Mouse (Mus musculus): ENCODE measurements at regions not wholly inside any gene's neighbourhood (a gene's known extent, or its start where the extent isn't known, plus 50 kb on each side); places are given as distances from the start of the nearest gene placed in this dataset.

DNA sequence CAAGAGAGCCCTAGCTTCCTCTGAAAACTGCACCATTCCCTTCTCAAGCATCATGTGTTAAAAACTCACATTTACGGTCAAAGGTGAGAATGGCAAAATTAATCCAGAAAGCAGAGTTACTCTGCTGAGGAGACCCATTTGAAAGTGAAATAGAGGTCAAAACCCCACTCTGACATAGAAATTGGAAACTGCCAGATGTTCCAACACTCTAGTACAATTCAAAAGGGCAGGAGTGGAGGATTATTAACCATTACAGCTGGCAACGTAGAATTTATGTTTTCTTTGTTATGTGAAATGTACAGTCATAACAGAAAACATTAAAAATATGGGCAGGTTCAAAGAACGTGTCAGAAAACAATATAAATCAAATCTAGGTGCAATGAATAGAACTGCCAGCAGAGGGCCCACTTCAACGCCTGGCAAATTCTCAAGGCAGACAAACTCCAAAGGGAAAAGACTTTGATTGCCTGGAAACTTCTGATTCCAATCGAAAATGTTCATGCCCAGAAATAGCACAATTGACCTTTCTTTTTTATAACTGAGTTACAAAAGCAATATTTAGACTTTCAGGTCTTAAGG, 54.2 kb upstream of the Rfpl4b start:
- peak; percentile 73 for DNase-seq (ENCODE audit: low read depth)

DNA sequence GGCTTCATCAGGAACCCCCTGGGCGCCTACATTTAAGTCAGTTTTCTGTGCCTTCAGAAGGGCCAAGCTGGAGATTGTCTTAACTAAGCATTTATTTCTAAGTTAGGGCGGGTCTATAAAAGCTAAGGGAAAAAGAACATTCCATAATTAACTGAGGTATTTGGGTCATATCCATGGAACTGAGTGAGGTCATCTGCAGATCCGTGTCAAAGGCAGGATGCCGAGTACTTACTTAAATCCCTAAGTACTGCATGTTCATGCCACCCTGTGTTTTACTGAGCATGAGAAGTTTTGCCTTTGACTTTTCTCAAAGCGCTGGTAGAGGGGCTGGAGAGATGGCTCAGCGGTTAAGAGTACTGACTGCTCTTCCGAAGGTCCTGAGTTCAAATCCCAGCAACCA, 57.7 kb upstream of the Rfpl4b start:
- no peak for DNase-seq (ENCODE audit: low read depth)

DNA sequence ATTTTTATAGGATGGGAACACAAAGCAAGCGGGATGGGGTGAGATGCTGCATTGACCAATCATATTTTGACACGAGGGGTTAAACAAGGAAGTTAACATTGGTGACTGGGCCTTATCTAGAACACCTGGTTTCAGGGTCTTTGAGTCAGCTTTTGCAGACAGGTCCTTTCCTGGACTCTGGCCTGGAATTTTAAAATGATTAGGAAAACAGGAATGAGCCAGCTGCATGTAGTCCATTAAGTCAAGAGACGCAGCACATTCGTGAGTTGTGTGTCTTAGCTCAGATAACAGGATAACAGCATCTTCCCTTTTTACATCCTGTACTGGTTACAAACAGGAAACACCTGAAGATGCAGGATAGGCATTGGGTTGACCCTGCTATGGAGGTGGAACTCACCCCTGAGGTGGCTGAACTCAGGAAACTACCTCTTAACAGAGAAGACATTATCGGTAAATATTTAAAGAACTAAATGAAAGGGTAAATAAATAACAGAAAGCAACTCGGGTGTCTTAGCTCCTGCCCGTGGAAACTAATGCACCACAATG, 59.1 kb upstream of the Rfpl4b start:
- peak; percentile 41 for DNase-seq (ENCODE audit: low read depth)

DNA sequence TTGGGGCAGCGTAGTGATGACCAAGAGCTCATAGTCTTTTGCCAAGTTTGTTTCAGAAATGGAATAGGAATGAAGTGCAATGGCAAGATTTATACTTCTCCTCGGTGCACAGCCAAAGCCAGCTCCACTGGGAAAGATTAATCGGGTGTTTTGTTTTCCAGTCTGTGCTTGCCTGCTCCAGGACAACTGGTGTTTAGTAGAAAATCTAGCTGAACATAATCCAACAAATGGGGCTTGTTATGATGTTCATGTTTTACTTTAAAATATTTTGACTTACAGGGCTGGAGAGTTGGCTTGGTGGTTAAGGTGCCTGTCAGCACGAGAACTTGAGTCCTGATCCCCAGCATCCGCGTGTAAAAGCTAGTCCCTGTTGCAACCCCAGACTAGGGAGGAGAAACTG, 60.6 kb upstream of the Rfpl4b start:
- no peak for DNase-seq (ENCODE audit: low read depth)

DNA sequence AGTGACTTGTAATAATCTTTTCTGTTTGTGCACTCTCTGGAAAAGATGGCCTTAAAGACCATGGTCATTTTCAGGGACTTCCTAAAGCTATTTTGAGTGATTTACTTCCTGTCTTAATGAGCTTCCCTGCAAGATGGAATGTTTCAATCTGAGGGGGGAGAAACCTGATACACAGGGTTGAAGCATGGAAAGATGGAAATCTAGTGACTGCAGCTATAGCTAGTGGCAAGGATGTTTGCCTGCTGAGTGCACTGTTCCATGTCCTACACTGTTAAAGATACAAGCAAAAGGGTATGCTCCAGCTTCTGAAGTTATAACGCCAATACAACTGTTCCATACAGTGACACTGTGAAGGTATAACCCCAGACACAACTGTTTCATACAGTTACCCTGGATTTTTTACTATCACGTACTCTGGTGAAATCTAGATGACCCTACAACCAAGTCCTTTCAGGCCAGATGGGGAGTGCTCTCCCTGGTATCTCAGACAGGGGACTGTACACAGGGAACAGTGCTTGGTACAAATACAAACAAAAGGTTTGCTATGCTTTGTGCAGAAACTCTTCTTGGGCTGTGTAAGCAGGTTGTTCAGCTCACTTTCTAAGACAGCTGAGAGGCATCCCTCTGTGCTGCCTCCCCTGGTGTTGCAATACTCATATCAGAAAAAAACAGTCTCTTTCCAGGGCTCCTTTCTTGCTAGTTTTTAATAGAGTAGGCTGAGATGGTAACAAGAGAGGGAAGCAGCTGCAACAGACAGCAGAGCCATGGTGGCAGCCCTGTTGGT, 62.4 kb upstream of the Rfpl4b start:
- DNase-seq (ENCODE audit: low read depth): no peak

DNA sequence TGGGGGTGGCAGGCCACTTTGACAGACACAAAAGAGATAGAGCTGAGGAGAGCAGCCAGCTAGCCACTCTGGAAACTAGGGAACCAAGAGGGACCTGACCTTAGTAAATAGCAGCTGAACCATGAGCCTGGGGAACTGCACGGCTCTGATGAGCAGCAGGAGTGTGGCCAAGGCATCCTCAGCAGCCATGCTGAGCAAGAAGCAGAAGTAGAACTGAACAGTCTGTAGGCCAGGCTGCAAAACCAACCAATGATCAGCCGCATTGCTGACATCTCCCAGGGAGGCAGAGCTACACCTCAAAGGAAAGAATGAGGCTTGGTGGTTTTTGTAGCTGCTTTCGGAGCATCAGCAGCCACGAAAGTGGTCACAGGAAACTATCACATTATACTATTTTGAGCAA, 63.1 kb upstream of the Rfpl4b start:
- DNase-seq (ENCODE audit: low read depth): peak; percentile 71

DNA sequence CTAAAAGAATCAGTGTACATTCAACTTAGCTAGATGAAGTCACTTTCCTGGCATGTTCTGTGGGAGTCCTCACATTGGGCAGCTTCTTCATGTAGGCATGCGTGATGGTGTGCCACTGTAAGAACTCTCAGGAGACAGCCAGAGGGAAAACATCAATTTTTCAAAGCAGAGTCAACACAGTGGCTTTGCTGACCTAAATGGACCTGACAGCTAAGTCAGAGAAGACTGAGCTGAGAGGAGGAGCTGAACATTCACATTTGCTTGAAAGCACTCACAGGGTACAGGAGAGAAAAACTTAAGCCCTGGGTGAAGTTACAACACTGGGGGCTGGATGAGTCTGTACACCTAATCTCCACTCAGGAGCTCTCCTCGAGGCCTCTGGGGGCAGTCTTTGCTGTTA, 64.9 kb upstream of the Rfpl4b start:
- no peak for DNase-seq (ENCODE audit: low read depth)

DNA sequence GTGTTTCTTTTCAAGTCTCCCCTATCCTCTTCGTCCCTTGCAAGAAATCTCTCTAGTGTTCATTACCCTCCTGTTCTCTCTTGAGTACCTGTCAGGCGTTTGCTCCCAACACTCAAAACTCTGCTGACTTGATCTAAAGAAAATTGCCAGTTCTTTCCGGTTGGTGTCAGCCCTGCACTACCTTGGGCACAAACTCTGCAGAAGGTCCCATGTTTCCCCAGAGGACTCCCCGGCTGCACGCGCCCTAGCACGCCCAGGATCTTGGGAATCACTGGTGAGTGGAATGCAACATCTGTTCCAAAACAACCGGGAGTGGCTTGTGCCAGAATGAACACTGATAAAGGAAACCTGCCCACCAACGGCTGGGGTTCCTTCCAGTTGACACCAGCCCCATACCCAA, 66.3 kb upstream of the Rfpl4b start:
- DNase-seq (ENCODE audit: low read depth): no peak

DNA sequence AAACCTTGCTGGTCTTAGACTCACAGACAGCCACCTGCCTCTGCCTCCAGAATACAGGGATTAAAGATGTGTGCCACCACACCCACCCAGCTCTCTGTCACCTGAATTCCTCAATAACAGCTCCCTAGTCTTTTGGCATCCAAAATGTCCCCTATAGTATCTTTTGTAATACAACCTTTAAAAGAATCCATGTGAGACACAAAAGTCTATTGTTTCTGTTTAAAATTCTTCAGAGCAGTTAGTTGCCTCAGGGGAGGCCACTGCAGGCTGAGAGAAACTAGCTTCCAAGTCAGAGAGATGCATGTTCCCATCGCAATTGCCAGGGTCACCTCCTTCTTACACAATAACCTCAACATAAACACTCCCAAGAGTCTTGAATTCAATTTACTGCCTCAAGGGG, 70.6 kb upstream of the Lama4 start:
- no peak for DNase-seq (ENCODE audit: low read depth)

DNA sequence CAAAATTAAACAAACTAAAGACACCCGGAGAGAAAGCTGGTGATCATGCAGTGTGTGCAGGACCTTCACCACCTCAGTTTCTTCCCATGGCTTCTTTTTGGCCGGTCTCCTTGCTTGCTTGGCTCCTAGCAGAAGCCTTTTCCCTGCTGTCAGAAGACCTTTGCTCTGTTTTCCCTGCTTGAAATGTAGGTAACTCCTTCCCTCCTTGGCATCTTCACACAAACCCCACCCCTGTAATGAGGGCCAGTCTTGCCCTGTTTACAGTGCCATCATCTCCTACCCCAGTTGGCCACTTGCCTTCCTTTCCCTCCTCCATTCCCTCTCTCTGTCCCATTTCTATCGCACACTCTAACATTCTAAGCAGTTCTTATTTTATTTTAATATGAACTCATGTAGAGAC, 69.7 kb upstream of the Lama4 start:
- DNase-seq (ENCODE audit: low read depth): no peak

DNA sequence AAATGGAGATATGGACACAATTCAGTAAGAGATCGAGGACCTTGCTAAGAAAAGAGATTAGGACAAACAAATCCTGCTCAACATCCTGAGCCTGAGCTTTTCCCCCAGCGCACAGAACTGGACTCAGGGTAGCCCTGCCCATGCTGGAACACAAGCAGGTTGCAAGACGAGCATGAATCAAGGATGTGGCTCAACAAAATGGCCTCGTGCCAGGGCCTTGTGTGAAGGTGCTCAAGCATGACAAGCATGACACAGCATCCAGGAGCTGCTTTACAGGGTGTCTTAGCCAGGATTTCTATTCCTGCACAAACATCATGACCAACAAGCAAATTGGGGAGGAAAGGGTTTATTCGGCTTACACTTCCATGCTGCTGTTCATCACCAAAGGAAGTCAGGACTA, 67.7 kb upstream of the Lama4 start:
- no peak for DNase-seq (ENCODE audit: low read depth)

DNA sequence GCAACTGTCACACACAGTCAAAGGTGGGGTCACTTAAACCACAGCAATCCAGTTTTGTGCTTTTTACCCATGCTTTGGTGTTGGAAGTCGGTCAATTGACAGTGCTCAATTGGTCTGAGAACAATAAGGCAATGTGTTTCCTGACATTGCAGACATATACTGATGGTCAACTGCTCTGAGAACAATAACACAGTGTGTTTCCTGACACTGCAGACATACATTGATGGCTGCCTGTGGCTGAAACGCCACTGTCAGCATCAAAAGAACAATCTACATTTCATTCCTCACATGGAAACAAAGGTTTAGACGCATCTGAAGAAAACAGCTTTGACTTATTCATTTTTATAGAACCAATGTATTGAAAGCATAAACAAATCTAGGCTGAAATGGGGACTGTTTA, 59.2 kb upstream of the Lama4 start:
- no peak for DNase-seq (ENCODE audit: low read depth)

DNA sequence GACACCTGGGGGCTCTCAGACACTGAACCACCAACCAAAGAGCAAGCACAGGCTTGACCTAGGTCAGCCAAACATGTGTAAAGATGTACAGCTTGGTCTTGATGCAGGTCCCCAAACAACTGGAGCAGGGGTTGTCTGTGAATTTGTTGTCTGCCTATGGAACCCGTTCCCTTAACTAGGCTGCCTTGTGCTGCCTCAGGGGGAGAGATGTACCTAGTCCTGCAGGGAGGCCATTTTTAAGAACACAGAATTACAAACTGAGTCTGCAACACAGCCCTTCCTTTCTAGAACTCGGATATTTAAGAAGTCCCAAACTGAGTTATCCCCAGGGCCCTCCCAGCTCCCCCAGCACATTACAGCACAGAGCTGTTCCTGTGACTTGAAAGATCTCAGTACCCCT, 57.5 kb upstream of the Lama4 start:
- DNase-seq (ENCODE audit: low read depth): no peak

DNA sequence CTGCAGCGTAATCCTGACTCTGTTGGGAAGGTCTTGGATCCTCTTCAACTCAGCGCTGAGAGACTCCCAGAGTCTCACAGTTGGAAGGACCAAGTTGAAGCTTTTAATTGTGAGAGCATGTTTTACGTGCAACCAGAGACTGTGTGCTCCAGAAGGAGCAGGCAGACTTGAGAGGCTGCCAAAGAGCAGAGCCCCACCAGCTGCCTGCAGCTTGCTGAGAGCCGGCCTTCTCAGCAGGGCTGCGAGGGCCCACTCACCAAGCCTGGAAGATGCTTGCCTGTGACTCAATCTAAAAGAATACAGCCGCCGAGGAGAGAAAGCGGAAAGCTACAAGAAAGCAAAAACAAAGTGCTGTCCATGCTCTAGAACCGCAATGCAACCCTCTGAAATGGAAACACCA, 57.0 kb upstream of the Lama4 start:
- DNase-seq (ENCODE audit: low read depth): no peak

DNA sequence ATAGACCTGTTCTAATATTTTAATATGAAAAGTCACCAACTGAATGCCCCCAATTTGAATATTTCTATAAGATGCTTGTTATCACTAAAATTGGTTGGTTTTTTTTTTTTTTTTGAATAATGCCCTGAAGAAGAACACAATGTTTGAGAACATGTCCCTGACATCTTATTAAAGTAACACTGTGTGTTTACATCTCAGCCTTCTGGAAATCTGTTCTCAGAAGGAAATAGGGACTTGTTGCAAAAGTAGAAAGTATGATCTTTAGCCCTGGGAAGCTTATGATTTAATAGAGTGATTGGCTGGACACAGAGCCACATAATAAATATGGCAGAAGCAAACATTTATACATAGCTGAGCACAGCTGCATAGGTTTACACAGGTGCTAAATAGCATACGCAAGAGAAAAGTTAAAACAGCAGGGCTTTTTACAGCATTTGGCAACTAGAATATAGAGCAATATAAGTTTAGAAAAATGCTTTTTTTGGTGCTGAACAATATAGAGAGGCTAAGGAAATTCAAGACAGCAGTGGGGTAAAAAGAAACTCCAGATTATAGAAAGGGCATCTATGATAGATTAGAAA, 56.1 kb upstream of the Lama4 start:
- no peak for DNase-seq (ENCODE audit: low read depth)

DNA sequence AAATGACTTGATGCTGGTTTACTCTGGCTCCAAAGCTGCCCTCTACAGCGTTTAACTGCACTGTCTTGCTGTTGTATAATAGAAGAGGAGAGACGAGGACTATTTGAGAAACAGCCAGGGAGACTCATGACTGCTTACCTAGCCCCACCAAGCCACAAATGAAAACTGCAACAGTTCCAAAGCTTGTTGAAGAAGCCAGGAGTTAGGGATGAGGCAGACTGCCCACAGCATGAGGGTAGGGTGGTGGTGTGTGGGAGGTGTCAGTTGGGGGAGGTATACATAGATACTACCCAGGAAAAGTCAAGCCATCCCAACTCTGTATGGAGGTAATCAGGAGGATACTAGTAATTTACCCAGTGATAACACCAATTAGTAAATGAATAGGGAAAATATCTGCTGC, 55.5 kb upstream of the Lama4 start:
- DNase-seq (ENCODE audit: low read depth): no peak

DNA sequence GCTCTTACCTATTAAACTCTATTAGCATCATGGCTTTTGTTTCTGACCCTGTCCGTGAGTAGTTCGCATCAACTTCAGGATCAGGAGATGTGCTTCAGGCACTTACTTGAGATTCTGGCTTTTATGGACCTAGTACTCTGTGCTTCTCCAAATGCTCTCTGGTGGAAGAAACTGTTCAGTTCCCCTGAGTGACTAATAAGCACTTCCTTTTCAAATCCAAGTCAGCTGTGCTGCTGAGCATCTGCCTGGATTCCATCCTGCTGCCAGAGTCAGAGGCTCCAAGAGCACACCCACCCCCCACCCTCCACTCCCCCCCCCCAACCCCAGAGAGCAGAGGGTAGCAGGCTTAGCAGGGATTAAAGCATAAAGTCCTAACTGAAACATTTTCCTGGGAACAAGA, 52.3 kb upstream of the Lama4 start:
- DNase-seq (ENCODE audit: low read depth): no peak
